Mouse (Mus musculus) hematopoietic stem cell, adult 5-6 weeks (primary cell): ENCODE results near the gene Olfr237-ps1. TPM values are rescaled to one million over a fixed set of nuclear protein-coding genes. Genes with fewer than 3 reads are reported as not detected.
"Not testable (repeated sequence)": the region's sequence is repeated elsewhere in the genome, so short reads cannot be mapped to it uniquely, and the experiment has no call there.

Experiments
- ATAC-seq, 2 experiments: fragments of 125-278 bp in 1 of 2; replicated peaks in 1 of 2; 2 replicates each; pipeline ENCODE4 v1.8.0; 2016 to 2017; ENCODE audit warnings: inconsistent platforms in 2 of 2, mild to moderate bottlenecking in 2 of 2, moderate number of reproducible peaks in 2 of 2, low read depth in 1 of 2, moderate TSS enrichment in 1 of 2; ENCODE audit not compliant: low FRiP score in 2 of 2, poor library complexity in 2 of 2, severe bottlenecking in 2 of 2, insufficient read depth in 1 of 2, low TSS enrichment in 1 of 2
- total RNA-seq: library from RNA; stranded (forward); fragments of 172-1452, 232-1000 nt; gene quantifications from 2 replicates; pipeline ENCODE4 v1.2.3, GENCODE M21; 2017

Gene Olfr237-ps1
- total RNA-seq: not detected in 2 replicates

DNA sequence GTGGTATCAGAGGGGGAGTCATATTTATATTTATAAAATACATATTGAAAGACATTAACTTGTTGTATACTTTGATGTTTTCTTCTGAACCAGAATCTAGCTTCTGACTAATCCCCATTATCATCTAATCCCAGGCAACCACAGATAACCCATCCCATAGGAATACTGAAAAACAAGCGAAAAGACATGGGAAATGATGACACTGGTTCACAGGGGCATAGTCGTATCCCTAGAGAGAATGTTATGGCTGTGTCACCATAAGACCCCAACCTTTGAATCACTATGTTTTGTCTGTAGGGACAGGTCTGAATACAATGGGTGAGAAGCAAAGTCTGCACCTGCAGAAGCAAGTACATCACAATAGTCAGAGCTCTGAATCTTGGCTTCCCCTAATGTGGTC is at the start of gene Olfr237-ps1:
Gene Olfr237-ps1, plus strand, starts transcription at position 301 of the 400 bp plus-strand sequence.
- ATAC-seq: not testable (repeated sequence)

DNA sequence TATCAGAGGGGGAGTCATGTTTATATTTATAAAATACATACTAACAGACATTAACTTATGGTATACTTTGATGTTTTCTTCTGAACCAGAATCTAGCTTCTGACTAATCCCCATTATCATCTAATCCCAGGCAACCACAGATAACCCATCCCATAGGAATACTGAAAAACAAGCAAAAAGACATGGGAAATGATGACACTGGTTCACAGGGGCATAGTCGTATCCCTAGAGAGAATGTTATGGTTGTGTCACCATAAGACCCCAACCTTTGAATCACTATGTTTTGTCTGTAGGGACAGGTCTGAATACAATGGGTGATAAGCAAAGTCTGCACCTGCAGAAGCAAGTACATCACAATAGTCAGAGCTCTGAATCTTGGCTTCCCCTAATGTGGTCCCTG is 40.3 kb upstream of the Olfr237-ps1 start, which contains the start of gene Olfr441:
Gene Olfr441, plus strand, starts transcription at position 301 of the 400 bp plus-strand sequence.
- ATAC-seq: not testable (repeated sequence)

DNA sequence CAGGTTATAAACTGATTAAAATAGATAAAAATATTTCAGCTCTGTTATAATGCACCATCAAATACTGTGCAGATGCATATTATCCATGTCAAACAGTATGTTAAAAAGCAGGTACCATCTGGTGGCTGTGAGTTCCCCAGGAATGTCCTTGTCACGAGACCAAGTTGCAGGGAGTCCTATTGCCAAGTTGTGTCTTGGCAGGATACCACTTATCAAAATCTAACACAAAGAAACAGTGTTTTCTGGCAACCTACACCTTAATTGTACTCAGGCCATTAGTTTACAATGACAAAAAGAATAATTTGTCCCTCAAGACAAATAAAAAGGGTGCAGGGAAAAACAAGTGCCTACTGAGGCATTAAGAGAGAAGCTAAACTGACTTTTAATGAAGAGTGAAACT is 13.1 kb downstream of the Olfr237-ps1 start:
- ATAC-seq: no peak

DNA sequence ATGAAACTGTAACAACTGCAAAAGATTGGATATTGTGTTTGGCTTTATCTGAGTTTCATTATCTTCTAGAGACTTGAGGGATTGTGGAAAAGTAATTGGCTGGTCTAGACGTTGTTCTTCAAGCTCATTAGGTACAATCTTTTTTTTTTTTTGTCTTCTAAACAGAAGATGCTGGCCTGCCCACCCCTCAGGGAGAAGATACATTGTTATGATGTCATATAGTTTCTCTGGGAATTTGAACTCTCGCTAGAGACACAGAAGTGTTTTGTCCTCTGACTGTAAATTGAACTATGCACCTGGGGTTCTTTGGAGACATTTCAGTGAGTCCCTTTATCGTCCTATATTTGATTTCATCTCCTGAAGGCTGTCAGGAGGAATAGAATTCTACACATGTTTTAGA is 16.6 kb downstream of the Olfr237-ps1 start, which contains the start of gene Olfr437:
Gene Olfr437, plus strand, starts transcription at position 301 of the 400 bp plus-strand sequence.
- ATAC-seq: no peak

DNA sequence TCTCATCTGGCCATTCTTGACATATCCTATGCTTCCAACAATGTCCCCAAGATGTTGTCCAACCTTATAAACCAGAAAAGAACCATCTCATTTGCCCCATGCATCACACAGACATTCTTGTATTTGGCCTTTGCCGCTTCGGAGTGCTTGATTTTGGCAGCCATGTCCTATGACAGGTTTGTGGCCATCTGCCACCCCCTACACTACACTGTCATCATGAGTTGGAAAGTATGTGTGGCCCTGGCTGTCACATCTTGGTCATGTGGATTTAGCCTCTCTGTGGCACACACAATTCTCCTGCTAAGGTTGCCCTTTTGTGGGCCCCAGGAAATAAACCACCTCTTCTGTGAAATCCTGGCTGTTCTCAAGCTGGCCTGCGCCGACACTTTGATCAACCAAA is 20.9 kb downstream of the Olfr237-ps1 start:
- ATAC-seq: no peak

DNA sequence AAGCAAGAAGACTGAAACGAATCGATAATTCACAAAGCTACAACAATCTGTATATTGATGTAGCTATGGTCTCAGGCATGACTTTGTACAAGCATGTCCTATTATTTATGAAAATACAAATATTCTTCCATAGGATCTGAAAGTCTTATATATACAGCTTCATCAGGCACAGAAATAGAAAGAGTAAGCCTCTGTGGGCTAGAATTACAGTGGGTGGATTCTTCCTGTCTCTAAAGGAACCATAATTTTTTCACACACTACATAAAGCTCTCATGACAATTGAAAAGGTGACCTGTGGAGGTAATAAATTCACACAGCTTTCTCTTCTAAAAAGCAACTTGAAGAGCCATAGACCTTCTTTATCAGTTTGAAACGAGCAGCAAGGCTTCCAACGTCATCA is 25.5 kb downstream of the Olfr237-ps1 start, which contains the start of gene Olfr13:
Gene Olfr13, plus strand, starts transcription at position 301 of the 400 bp plus-strand sequence.
- no peak for ATAC-seq

DNA sequence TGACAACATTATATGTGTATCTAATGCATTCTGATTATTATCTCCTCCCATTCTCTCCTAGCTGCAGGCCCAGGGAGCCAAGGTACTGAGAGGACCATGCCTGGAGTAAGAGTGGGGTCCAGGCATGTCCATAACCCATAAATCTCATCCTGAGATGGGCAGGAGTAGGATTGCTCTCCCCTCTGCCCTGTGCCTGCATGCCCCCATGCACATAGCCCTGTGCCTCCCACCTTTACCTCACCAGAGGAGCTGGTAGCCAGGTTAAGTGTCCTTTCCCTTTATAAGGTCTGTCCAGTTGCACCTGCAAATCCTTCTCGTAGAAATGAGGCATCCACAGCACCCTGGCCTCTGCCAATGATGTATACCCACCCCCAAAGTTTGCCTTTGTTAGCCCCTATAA is 31.8 kb downstream of the Olfr237-ps1 start:
- ATAC-seq: no peak

DNA sequence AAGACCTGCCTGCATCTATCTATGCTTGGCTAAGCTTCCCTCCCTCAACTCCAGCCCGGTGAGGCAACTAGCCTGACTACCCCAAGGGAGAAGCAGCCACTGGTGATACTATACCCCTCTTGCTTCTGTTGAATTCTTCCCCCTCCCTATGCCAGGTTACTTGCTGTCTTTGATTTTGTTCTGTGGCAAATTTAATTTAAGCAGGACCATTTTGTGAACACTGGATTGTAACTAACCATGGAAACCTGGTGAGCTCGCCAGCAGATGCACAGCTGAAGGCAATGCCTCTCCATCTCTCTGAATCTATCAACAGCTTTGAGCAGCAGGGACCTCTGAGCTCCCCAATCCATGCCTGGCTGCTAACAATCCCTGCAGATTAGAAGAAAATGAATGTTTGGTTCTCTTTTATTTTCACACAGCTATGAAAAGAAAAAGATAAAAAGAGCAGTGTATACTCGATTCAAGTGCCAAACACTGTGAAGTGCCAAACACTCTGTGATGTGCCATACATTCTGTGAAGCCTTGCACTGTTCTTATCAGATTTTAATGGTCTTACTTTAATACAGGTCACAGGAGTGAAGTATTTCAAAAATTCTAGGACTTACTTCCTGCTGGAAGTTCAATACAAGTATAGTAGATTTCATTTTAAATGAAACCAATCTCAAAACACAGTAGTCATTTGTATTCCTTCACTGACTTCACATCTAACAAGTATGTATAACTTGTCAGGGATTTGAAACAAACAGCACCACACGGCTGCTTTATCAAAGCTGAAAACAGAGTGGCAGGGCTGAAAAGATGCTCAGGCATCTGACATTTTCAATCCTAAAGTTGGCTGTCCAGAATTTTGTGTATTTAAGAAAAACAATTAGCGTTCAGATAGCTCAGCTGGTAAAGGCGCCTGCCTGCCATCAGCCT is 32.5 kb downstream of the Olfr237-ps1 start:
- ATAC-seq: no peak

DNA sequence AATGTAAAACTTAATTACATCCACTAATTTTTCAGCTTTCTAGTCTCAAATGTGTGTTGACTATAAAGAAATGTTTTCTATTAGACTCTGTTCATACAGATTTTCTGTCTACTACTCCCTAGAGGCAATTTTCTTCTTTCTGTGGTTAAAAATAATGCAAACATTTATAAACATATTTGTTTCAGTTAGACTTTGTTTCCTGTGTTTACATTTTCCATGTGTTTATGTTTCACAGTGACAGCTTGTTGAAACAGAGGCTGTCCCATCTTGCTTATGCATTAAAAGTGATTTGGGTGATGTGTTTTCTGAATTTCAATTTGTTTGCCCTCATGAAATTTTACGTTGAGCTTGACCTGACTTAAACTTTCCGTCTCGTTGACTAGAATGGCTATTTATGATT is 44.6 kb downstream of the Olfr237-ps1 start:
- no peak for ATAC-seq

DNA sequence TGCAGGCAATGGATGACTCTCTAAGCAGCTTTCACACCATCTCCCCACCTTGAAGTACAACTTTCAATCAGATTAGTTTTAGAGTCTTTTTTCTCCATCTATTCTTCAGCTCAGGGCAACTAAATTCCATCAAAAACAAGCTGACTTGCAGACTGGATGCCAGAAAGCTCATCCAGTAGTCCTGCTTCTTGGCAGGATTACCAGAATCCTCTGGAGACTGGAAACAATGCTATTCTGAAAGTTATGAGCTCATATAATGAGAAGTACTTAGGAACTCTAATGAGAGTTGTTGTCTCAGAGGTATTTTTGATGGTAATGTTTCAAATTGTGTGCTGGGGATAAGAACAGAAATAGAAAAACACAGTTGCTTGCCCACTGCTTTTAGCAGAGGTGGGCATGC is 50.4 kb downstream of the Olfr237-ps1 start, which contains the start of gene Olfr435:
Gene Olfr435, plus strand, starts transcription at position 366 of the 400 bp plus-strand sequence.
- no peak for ATAC-seq

DNA sequence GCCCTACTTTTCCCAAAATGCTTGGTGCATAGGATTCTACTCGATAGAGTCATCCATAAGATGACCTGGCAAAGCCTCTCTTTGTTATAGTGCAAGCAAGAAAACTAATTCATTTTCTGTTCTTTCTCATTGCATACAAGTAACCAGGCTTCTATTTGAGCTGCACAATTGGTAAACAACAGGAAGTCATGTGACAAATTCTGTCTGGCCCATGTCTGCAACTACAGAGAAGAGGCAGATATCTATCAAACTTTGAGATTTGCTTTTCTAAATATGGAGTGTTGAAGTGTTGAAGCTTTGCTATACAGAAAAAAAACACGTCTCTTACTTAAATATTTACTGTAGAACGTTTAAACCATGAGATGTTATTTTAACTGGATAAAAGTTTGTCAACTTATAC is 51.7 kb downstream of the Olfr237-ps1 start:
- no peak for ATAC-seq

DNA sequence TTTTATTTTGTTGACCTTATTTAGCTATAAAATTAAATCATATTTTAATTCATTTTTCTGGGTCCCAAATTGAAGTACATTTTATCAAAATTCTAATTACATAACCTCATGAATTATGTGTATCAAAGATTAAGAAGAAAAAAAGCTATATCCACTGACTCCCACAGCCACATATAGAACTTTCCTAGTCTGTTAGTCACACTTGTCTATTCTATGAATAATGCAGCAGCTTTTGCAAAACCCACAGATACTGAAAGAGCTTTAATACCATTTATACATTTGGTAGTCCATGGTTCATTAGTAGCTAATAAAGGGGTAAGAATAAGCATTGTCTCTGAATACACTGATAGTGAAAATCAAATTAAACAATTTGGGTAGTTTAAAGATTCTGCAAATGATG is 56.4 kb downstream of the Olfr237-ps1 start:
- ATAC-seq: no peak

DNA sequence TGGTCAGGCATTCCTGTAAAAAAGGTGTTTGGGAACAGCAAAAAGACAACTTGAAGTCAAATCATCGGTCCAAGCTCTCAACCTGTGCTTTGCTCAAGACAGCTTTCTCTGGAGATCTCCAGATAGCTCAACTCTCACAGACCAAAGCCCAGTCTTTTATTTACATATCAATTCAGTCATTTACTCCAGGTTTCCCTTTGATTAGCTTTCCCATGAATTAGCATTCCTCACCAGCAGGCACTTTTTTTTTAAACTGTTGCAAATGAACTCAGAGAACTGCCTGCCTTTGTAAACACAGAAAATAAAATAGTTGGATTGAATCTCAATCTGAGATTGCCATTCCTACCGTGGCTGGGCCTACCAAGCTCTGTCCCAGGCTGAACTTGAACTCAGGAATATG is 59.0 kb downstream of the Olfr237-ps1 start:
- no peak for ATAC-seq

Other genes with a start within 250 kb of the Olfr237-ps1 start
- not detected in 2 replicates for gene Olfr447, start 237.7 kb upstream of the Olfr237-ps1 start, total RNA-seq
- gene Olfr446, start 225.2 kb upstream of the Olfr237-ps1 start, total RNA-seq: not detected in 2 replicates
- gene Olfr444, start 197.5 kb upstream of the Olfr237-ps1 start, total RNA-seq: not detected in 2 replicates
- not detected in 2 replicates for gene Olfr441, start 40.2 kb upstream of the Olfr237-ps1 start, total RNA-seq
- not detected in 2 replicates for gene Olfr437, start 16.7 kb downstream of the Olfr237-ps1 start, total RNA-seq
- not detected in 2 replicates for gene Olfr13, start 25.6 kb downstream of the Olfr237-ps1 start, total RNA-seq
- not detected in 2 replicates for gene Olfr435, start 50.6 kb downstream of the Olfr237-ps1 start, total RNA-seq
- not detected in 2 replicates for gene Olfr434, start 66.5 kb downstream of the Olfr237-ps1 start, total RNA-seq
- not detected in 2 replicates for gene Olfr47, start 85.0 kb downstream of the Olfr237-ps1 start, total RNA-seq
- gene Arhgef5, start 119.0 kb downstream of the Olfr237-ps1 start, total RNA-seq: 16.7 and 30.3 TPM in 2 replicates
- gene Nobox, start 163.0 kb downstream of the Olfr237-ps1 start, total RNA-seq: not detected in 2 replicates